Mouse (Mus musculus) heart, adult 2 months (tissue): ENCODE data around the gene Pdgfc.

ENCODE experiments used
- CTCF ChIP-seq: fragments of 200-600 bp; IDR thresholded peaks from 2 replicates; pipeline ENCODE4 v1.8.1; 2022; ENCODE audit warnings: antibody characterized with exemption, mild to moderate bottlenecking, moderate library complexity
- EP300 ChIP-seq: fragments of 200-500 bp; IDR thresholded peaks from 2 replicates; pipeline ENCODE4 v1.6.1; 2011; ENCODE audit warnings: low read depth, low read length, control low read depth; ENCODE audit not compliant: insufficient read depth
- POLR2A ChIP-seq: fragments of 200-500 bp; IDR thresholded peaks from 2 replicates; pipeline ENCODE4 v1.6.1; 2011; ENCODE audit warnings: mild to moderate bottlenecking, low read depth, low read length, control low read depth; ENCODE audit not compliant: insufficient read depth

DNA sequence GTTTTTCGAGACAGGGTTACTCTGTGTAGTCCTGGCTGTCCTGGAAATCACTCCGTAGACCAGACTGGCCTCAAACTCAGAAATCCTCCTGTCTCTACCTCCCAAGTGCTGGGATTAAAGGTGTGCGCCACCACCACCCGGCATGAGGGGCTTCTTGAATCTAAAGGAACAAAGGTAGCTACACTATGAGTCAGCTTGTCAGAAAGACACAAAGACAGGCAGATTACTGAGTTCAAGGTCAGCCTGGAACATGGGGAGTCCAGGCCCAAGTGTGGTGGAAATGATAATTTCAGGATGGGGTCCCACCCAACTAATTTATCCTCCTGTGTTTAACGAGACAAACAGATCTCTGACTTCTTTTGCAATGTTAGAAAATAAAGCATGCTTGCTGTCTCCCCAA is 13.9 kb upstream of the Pdgfc start:
- TF ChIP-seq POLR2A: no peak
- TF ChIP-seq CTCF: no peak
- no peak for TF ChIP-seq EP300
